ENCODE assay signal across 30 mouse cellular contexts in the genomic region with DNA sequence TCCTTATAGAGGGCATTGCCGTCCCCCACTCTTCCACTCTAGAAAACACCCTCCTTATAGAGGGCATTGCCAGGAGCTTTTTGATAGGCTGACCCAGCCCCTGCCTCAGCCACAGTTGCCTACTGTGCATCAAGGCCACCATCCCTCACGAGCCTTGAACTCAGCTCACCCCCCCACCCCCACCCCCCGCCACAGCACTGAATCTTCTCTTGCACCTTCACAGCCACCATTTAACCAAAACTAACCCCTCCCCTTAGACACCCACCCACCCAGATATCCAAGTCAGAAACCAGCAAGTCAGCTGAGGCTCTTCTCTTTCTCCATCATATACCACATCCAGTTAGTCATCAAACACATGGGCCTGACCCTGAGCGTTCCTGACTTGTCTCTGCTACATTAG. TPM values are rescaled to one million over a fixed set of nuclear protein-coding genes. Genes with fewer than 3 reads are reported as not detected.
DNase-seq lines count a peak whose midpoint lies in the region; ATAC-seq and TF ChIP-seq lines count a peak whose summit lies in the region.
"Had no signal": no experiment of that assay in that cellular context is flagged by ENCODE, and none has a peak within 500 bp of the region (broad histone marks: within the 10 kb centered on the region; RNA-seq: fewer than 3 reads in every experiment).

No protein-coding gene starts in this region.

- H3K4me3 ChIP-seq in liver, embryonic 15.5 days (replicated peaks), result no peak overlapping the region
- H3K4me3 ChIP-seq in ES-Bruce4 (ENCODE audit: low read depth, low read length), result no peak overlapping the region
- H3K4me3 ChIP-seq in MEL (ENCODE audit: control insufficient read depth in 1 of 2, insufficient read depth in 1 of 2, low read depth in 2 of 2, low read length in 2 of 2), result no peak overlapping the region
- no peak overlapping the region for H3K4me3 ChIP-seq in midbrain, embryonic 10.5 days
- H3K4me3 ChIP-seq: embryonic facial prominence, embryonic 12.5 days; embryonic facial prominence, embryonic 15.5 days; forebrain, embryonic 12.5 days; forebrain, embryonic 15.5 days; heart, embryonic 12.5 days; heart, embryonic 15.5 days; hindbrain, embryonic 10.5 days; hindbrain, embryonic 13.5 days; intestine, embryonic 15.5 days had no signal

- H3K4me1 ChIP-seq in liver, embryonic 15.5 days (replicated peaks), result peaks cover 46% of the 10 kb centered on the region
- H3K4me1 ChIP-seq in ES-Bruce4 (ENCODE audit: control insufficient read depth, insufficient read depth, low read length), result no peaks in the 10 kb centered on the region
- peaks cover 8 to 10% of the 10 kb centered on the region in 2 experiments for H3K4me1 ChIP-seq in MEL (ENCODE audit: control insufficient read depth in 1 of 2, insufficient read depth in 2 of 2, low read length in 2 of 2)
- no peaks in the 10 kb centered on the region for H3K4me1 ChIP-seq in midbrain, embryonic 10.5 days
- H3K4me1 ChIP-seq: embryonic facial prominence, embryonic 12.5 days; forebrain, embryonic 12.5 days; forebrain, embryonic 15.5 days; hindbrain, embryonic 10.5 days; intestine, embryonic 15.5 days had no signal

- no peaks in the 10 kb centered on the region for H3K79me2 ChIP-seq in MEL (ENCODE audit: control insufficient read depth, insufficient read depth, low read length, poor library complexity)

- no peak for ATAC-seq in liver, embryonic 15.5 days (ENCODE audit: insufficient read depth)
- ATAC-seq: activated CD4-positive, CD25-positive, alpha-beta regulatory T cell, adult 4 months; forebrain, embryonic 15.5 days; hindbrain, embryonic 16.5 days; intestine, embryonic 15.5 days; Patski had no signal

- no peak for TF ChIP-seq EP300 in ES-Bruce4 (IDR thresholded peaks at IDR 0.05; ENCODE audit: insufficient read depth, low read depth, low read length)
- TF ChIP-seq EP300 in MEL (IDR thresholded peaks at IDR 0.05; ENCODE audit: low read depth in 1 of 2, low read length in 2 of 2), result no peak

- 57% methylated on average over 4 of the region's 4 CpGs for WGBS in liver, embryonic 15.5 days (ENCODE audit: insufficient replicate concordance)
- WGBS in midbrain, embryonic 10.5 days, result 94% methylated on average over 4 of the region's 4 CpGs

- no peak for TF ChIP-seq RAD21 in MEL (IDR thresholded peaks at IDR 0.05; ENCODE audit: low read depth, low read length)

- no peak for DNase-seq in liver
- DNase-seq in MEL (ENCODE audit: low read depth, low spot score), result no peak
- no peak for DNase-seq in lung, postnatal 10 days
- no peak for DNase-seq in midbrain, embryonic 10.5 days (ENCODE audit: low spot score)
- DNase-seq in layer of hippocampus, postnatal 14 days (ENCODE audit: low spot score in 2 of 2), result no peak
- DNase-seq: adrenal gland, adult 8-10 months; adrenal gland, postnatal 25 days; B cell, adult 2 months; cerebellum, adult 11-12 months; cerebellum, adult 9-10 months; cerebellum, postnatal 14 days; gastrocnemius, postnatal 25 days; heart, adult 18-20 months; heart, postnatal 10 days; heart, postnatal 36 days had no signal

- no peak overlapping the region for H3K9ac ChIP-seq in liver, embryonic 15.5 days
- H3K9ac ChIP-seq in ES-Bruce4 (ENCODE audit: low read depth, poor library complexity, severe bottlenecking) (no peak overlapping the region), MEL (ENCODE audit: control insufficient read depth, low read depth, low read length, poor library complexity, severe bottlenecking) (no peak overlapping the region)
- H3K9ac ChIP-seq: embryonic facial prominence, embryonic 12.5 days; embryonic facial prominence, embryonic 15.5 days; forebrain, embryonic 12.5 days; forebrain, embryonic 15.5 days; heart, embryonic 12.5 days; heart, embryonic 15.5 days; hindbrain, embryonic 13.5 days; intestine, embryonic 15.5 days had no signal

- TF ChIP-seq POLR2A in ES-Bruce4 (IDR thresholded peaks at IDR 0.05; ENCODE audit: insufficient read depth, low read length), result no peak
- no peak for TF ChIP-seq POLR2A in MEL (IDR thresholded peaks at IDR 0.05; ENCODE audit: control insufficient read depth in 1 of 2, insufficient read depth in 1 of 2, low read depth in 1 of 2, low read length in 2 of 2, poor library complexity in 1 of 2)

- no peaks in the 10 kb centered on the region for H3K27me3 ChIP-seq in liver, embryonic 15.5 days
- no peaks in the 10 kb centered on the region for H3K27me3 ChIP-seq in ES-Bruce4 (ENCODE audit: control insufficient read depth, insufficient read depth, low read length, poor library complexity, severe bottlenecking)
- peaks cover 0 to 1% of the 10 kb centered on the region in 2 experiments; a peak in 1 of 4 replicates for H3K27me3 ChIP-seq in MEL (ENCODE audit: control insufficient read depth in 1 of 2, insufficient read depth in 2 of 2, low read length in 2 of 2)
- no peaks in the 10 kb centered on the region for H3K27me3 ChIP-seq in midbrain, embryonic 10.5 days (ENCODE audit: low read depth, poor library complexity, severe bottlenecking)
- H3K27me3 ChIP-seq: CH12.LX; embryonic facial prominence, embryonic 12.5 days; embryonic facial prominence, embryonic 15.5 days; forebrain, embryonic 12.5 days; forebrain, embryonic 15.5 days; heart, embryonic 12.5 days; heart, embryonic 15.5 days; hindbrain, embryonic 13.5 days; intestine, embryonic 15.5 days; Patski had no signal

- no peaks in the 10 kb centered on the region for H3K36me3 ChIP-seq in liver, embryonic 15.5 days (replicated peaks)
- H3K36me3 ChIP-seq in ES-Bruce4 (ENCODE audit: control insufficient read depth, insufficient read depth, low read length, poor library complexity, severe bottlenecking) (no peaks in the 10 kb centered on the region), MEL (ENCODE audit: control insufficient read depth in 1 of 2, insufficient read depth in 2 of 2, low read length in 2 of 2) (peaks cover 0 to 6% of the 10 kb centered on the region in 2 experiments; a peak in 2 of 4 replicates)
- H3K36me3 ChIP-seq in midbrain, embryonic 10.5 days, result peaks cover 51% of the 10 kb centered on the region
- H3K36me3 ChIP-seq: embryonic facial prominence, embryonic 12.5 days; embryonic facial prominence, embryonic 15.5 days; forebrain, embryonic 12.5 days; forebrain, embryonic 15.5 days; heart, embryonic 12.5 days; heart, embryonic 15.5 days; intestine, embryonic 15.5 days had no signal

- TF ChIP-seq CTCF in ES-Bruce4 (IDR thresholded peaks at IDR 0.05; ENCODE audit: low read depth, low read length) (no peak), MEL (IDR thresholded peaks at IDR 0.05 in 2 of 3, conservative IDR thresholded peaks at IDR 0.05 in 1 of 3; ENCODE audit: control insufficient read depth in 1 of 3, insufficient read depth in 1 of 3, low read depth in 2 of 3, low read length in 3 of 3, poor library complexity in 1 of 3, severe bottlenecking in 1 of 3) (no peak)

- H3K27ac ChIP-seq in liver, embryonic 15.5 days (replicated peaks), result peak overlapping the region; percentile 38
- H3K27ac ChIP-seq in ES-Bruce4 (ENCODE audit: insufficient read depth, low read length), result peak overlapping the region; percentile 91; the same call in 1 of the 2 replicates
- H3K27ac ChIP-seq in MEL (ENCODE audit: control insufficient read depth, low read depth, low read length), result peak overlapping the region; percentile 47
- H3K27ac ChIP-seq in midbrain, embryonic 10.5 days (replicated peaks), result no peak overlapping the region
- H3K27ac ChIP-seq: embryonic facial prominence, embryonic 12.5 days; embryonic facial prominence, embryonic 15.5 days; forebrain, embryonic 12.5 days; forebrain, embryonic 15.5 days; heart, embryonic 15.5 days; hindbrain, embryonic 10.5 days; hindbrain, embryonic 13.5 days; intestine, embryonic 15.5 days had no signal

- no peak overlapping the region for H3K4me2 ChIP-seq in liver, embryonic 15.5 days
- H3K4me2 ChIP-seq: embryonic facial prominence, embryonic 12.5 days; embryonic facial prominence, embryonic 15.5 days; forebrain, embryonic 12.5 days; forebrain, embryonic 15.5 days; heart, embryonic 12.5 days; heart, embryonic 15.5 days; hindbrain, embryonic 13.5 days; intestine, embryonic 15.5 days had no signal

- no peaks in the 10 kb centered on the region for H3K9me3 ChIP-seq in liver, embryonic 15.5 days (replicated peaks)
- no peaks in the 10 kb centered on the region for H3K9me3 ChIP-seq in ES-Bruce4 (replicated peaks; ENCODE audit: control insufficient read depth, insufficient read depth, low read length, poor library complexity, severe bottlenecking)
- H3K9me3 ChIP-seq in MEL (replicated peaks; ENCODE audit: insufficient read depth, low read length), result no peaks in the 10 kb centered on the region
- no peaks in the 10 kb centered on the region for H3K9me3 ChIP-seq in midbrain, embryonic 10.5 days (replicated peaks)
- H3K9me3 ChIP-seq: embryonic facial prominence, embryonic 12.5 days; embryonic facial prominence, embryonic 15.5 days; forebrain, embryonic 12.5 days; forebrain, embryonic 15.5 days; heart, embryonic 12.5 days; heart, embryonic 15.5 days; hindbrain, embryonic 10.5 days; hindbrain, embryonic 13.5 days; intestine, embryonic 15.5 days had no signal

TF ChIP-seq in MEL, 35 proteins besides CTCF, POLR2A, EP300 and RAD21 (continues in another document):
- no peak for TF ChIP-seq KAT2A (conservative IDR thresholded peaks at IDR 0.05; ENCODE audit: low read depth, low read length)
- TF ChIP-seq BHLHE40 (IDR thresholded peaks at IDR 0.05; ENCODE audit: borderline replicate concordance, low read depth, low read length), result no peak
- TF ChIP-seq CHD1 (IDR thresholded peaks at IDR 0.05; ENCODE audit: low read depth, low read length), result no peak
- no peak for TF ChIP-seq ETS1 (IDR thresholded peaks at IDR 0.05; ENCODE audit: low read depth, low read length)
- TF ChIP-seq ZMIZ1 (IDR thresholded peaks at IDR 0.05; ENCODE audit: low read depth, low read length), result no peak
- TF ChIP-seq GATA1 (IDR thresholded peaks at IDR 0.05; ENCODE audit: low read depth, low read length), result no peak
- no peak for TF ChIP-seq USF1 (IDR thresholded peaks at IDR 0.05; ENCODE audit: low read depth, low read length)
- no peak for TF ChIP-seq CHD2 (IDR thresholded peaks at IDR 0.05; ENCODE audit: low read length)
- no peak for TF ChIP-seq ELF1 (IDR thresholded peaks at IDR 0.05; ENCODE audit: low read depth, low read length)
- TF ChIP-seq POLR2AphosphoS5 (IDR thresholded peaks at IDR 0.05; ENCODE audit: borderline replicate concordance, low read depth, low read length), result no peak
- TF ChIP-seq MYC (IDR thresholded peaks at IDR 0.05; ENCODE audit: low read depth, low read length), result no peak
- TF ChIP-seq SIN3A (IDR thresholded peaks at IDR 0.05; ENCODE audit: low read length), result no peak
- no peak for TF ChIP-seq TAL1 (IDR thresholded peaks at IDR 0.05; ENCODE audit: low read length)

RNA-seq across cellular contexts. Expression of gene Macf1, which starts 29.6 kb away (rescaled TPM):
- polyA plus RNA-seq in liver, embryonic 15.5 days (2015; fragmentation: Nextera tagmentation; extraction: Ambion mirVana), result 8.4 and 9.6 TPM in 2 replicates
- polyA plus RNA-seq in ES-Bruce4 (2011; ENCODE audit: insufficient read depth, insufficient read length, low read depth, missing spikeins), result 251 and 257 TPM in 2 replicates
- 60.8 and 64.6 TPM in 2 replicates for total RNA-seq in MEL (2012; rRNA removed)
- polyA plus RNA-seq in MEL (2012; ENCODE audit: insufficient read depth in 1 of 2, insufficient read length in 2 of 2, low read depth in 1 of 2, low replicate concordance in 2 of 2, missing spikeins in 1 of 2), result 10 to 100 TPM; 18.5 to 71.4 TPM
- polyA plus RNA-seq in midbrain, embryonic 10.5 days (2016; fragmentation: Nextera tagmentation; extraction: Ambion mirVana), result 39.2 and 46.2 TPM in 2 replicates
- total RNA-seq in layer of hippocampus, postnatal 14 days (2021), result 100 to 1,000 TPM; 226 to 248 TPM
